ENCODE assay signal across 7 mouse cellular contexts in the genomic region with DNA sequence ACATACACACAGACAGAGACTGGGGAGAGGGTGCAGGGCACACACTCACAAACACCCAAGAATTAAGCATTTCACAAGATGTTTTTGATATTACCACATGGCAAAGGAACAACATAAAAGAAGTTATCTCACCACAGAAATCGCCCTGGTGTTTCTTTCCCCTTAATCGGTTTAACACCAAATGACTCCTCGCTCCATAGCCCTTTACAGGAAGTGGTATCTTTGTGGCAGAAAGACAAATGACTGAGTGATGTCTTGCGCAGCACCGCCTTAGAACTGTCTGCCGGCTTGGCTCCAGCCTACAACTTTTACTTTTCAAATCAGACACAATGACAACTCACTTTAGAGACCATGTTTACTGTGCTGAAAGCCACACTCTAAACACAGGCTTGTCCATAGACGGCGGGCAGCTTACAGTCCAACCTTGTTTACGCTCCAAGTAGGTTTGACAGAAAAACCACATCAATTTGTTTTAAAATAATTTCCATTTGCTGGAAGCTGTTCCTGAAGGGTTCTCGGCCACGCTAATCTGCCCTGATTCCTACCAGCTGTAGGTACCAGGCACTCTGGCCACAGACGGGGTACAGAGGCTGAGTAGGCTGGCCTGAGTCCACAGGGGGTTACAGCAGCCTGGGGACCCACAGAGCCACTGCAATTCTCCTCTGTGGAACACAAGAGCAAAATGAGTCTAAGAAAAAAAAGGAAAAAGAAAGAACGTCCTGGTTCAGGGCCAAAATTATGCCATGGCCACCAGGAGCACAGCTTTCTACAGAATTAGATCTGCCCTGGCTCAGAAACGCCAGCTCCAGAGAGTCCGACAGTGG. TPM values are rescaled to one million over a fixed set of nuclear protein-coding genes. Genes with fewer than 3 reads are reported as not detected.
DNase-seq lines count a peak whose midpoint lies in the region; ATAC-seq and TF ChIP-seq lines count a peak whose summit lies in the region.

No protein-coding gene starts in this region.

- no peaks in the 10 kb centered on the region for H3K9me3 ChIP-seq in midbrain, embryonic 16.5 days (replicated peaks; ENCODE audit: control insufficient read depth, low read length, poor library complexity, severe bottlenecking)
- no peaks in the 10 kb centered on the region for H3K9me3 ChIP-seq in midbrain, embryonic 10.5 days (replicated peaks)
- H3K9me3 ChIP-seq in embryonic facial prominence, embryonic 12.5 days = no peaks in the 10 kb centered on the region
- no peaks in the 10 kb centered on the region for H3K9me3 ChIP-seq in limb, embryonic 12.5 days

- no peaks in the 10 kb centered on the region for H3K36me3 ChIP-seq in midbrain, embryonic 16.5 days (ENCODE audit: control insufficient read depth, insufficient read depth, low read length)
- H3K36me3 ChIP-seq in midbrain, embryonic 10.5 days = no peaks in the 10 kb centered on the region
- no peaks in the 10 kb centered on the region for H3K36me3 ChIP-seq in embryonic facial prominence, embryonic 12.5 days
- no peaks in the 10 kb centered on the region for H3K36me3 ChIP-seq in limb, embryonic 12.5 days

- 42% methylated on average over 15 of the region's 15 CpGs for WGBS in midbrain, embryonic 16.5 days
- 69% methylated on average over 15 of the region's 15 CpGs for WGBS in midbrain, embryonic 10.5 days
- WGBS in embryonic facial prominence, embryonic 12.5 days = 42% methylated on average over 15 of the region's 15 CpGs
- 28% methylated on average over 15 of the region's 15 CpGs for WGBS in limb, embryonic 12.5 days

- no peaks in the 10 kb centered on the region for H3K27me3 ChIP-seq in midbrain, embryonic 16.5 days (ENCODE audit: control insufficient read depth, insufficient read depth, low read depth, low read length)
- H3K27me3 ChIP-seq in midbrain, embryonic 10.5 days (ENCODE audit: low read depth, poor library complexity, severe bottlenecking) = no peaks in the 10 kb centered on the region
- no peaks in the 10 kb centered on the region; the same call in 1 of the 2 replicates for H3K27me3 ChIP-seq in embryonic facial prominence, embryonic 12.5 days
- H3K27me3 ChIP-seq in limb, embryonic 12.5 days = peaks cover 4% of the 10 kb centered on the region; the same call in 1 of the 2 replicates

- TF ChIP-seq CTCF in left cerebral cortex, adult 2 months (IDR thresholded peaks at IDR 0.05) = no peak

- no peak overlapping the region for H3K9ac ChIP-seq in midbrain, embryonic 16.5 days (ENCODE audit: low read depth, low read length)
- no peak overlapping the region for H3K9ac ChIP-seq in embryonic facial prominence, embryonic 12.5 days
- no peak overlapping the region for H3K9ac ChIP-seq in limb, embryonic 12.5 days (replicated peaks)

- peaks cover 30% of the 10 kb centered on the region for H3K4me1 ChIP-seq in midbrain, embryonic 16.5 days (ENCODE audit: control insufficient read depth, insufficient read depth, low read length)
- peaks cover 77% of the 10 kb centered on the region for H3K4me1 ChIP-seq in midbrain, embryonic 10.5 days
- H3K4me1 ChIP-seq in embryonic facial prominence, embryonic 12.5 days = peaks cover 73% of the 10 kb centered on the region
- H3K4me1 ChIP-seq in limb, embryonic 12.5 days (replicated peaks) = peaks cover 85% of the 10 kb centered on the region

- H3K4me3 ChIP-seq in midbrain, embryonic 16.5 days (ENCODE audit: low read depth, low read length) = no peak overlapping the region
- H3K4me3 ChIP-seq in midbrain, embryonic 10.5 days = no peak overlapping the region
- no peak overlapping the region for H3K4me3 ChIP-seq in embryonic facial prominence, embryonic 12.5 days
- no peak overlapping the region for H3K4me3 ChIP-seq in limb, embryonic 12.5 days (replicated peaks)
- no peak overlapping the region for H3K4me3 ChIP-seq in left cerebral cortex, adult 2 months

- intact Hi-C loops in left cerebral cortex, adult 2 months (cut with DNase I) = no loop called here

- DNase-seq in midbrain, embryonic 10.5 days (ENCODE audit: low spot score) = no peak
- peak; percentile 43 to 53 for DNase-seq in thymus, postnatal 36 days
- no peak for DNase-seq in left cerebral cortex, adult 2 months (ENCODE audit: extremely low spot score in 1 of 2, low spot score in 2 of 2)
- DNase-seq in adrenal gland, adult 2 months = no peak

- H3K27ac ChIP-seq in midbrain, embryonic 16.5 days (ENCODE audit: low read length) = peak overlapping the region; percentile 33; the same call in 1 of the 2 replicates
- no peak overlapping the region; the same call in 1 of the 2 replicates for H3K27ac ChIP-seq in midbrain, embryonic 10.5 days (replicated peaks)
- no peak overlapping the region for H3K27ac ChIP-seq in embryonic facial prominence, embryonic 12.5 days
- H3K27ac ChIP-seq in limb, embryonic 12.5 days = peak overlapping the region; percentile 56; the same call in 1 of the 2 replicates
- no peak overlapping the region for H3K27ac ChIP-seq in left cerebral cortex, adult 2 months

- ATAC-seq in midbrain, embryonic 16.5 days = no peak
- no peak for ATAC-seq in embryonic facial prominence, embryonic 12.5 days (ENCODE audit: insufficient number of reproducible peaks, insufficient read depth, low FRiP score, low TSS enrichment)
- ATAC-seq in limb, embryonic 12.5 days (ENCODE audit: insufficient number of reproducible peaks, insufficient read depth, low FRiP score, low TSS enrichment, low read depth) = no peak

- peak overlapping the region; percentile 7; the same call in 1 of the 2 replicates for H3K4me2 ChIP-seq in midbrain, embryonic 16.5 days (ENCODE audit: low read length)
- H3K4me2 ChIP-seq in embryonic facial prominence, embryonic 12.5 days (replicated peaks) = peak overlapping the region; percentile 6; the same call in 1 of the 2 replicates
- peak overlapping the region; percentile 14; the same call in 1 of the 2 replicates for H3K4me2 ChIP-seq in limb, embryonic 12.5 days

RNA-seq across cellular contexts. Expression of gene Lrig1, which starts 18.3 kb away (rescaled TPM):
- polyA plus RNA-seq in midbrain, embryonic 16.5 days (2015; fragmentation: Nextera tagmentation; extraction: Ambion mirVana) = 8.6 and 14.2 TPM in 2 replicates
- 13.4 and 13.9 TPM in 2 replicates for polyA plus RNA-seq in midbrain, embryonic 10.5 days (2016; fragmentation: Nextera tagmentation; extraction: Ambion mirVana)
- polyA plus RNA-seq in embryonic facial prominence, embryonic 12.5 days (2016; fragmentation: Nextera tagmentation; extraction: Ambion mirVana) = 20.1 and 23.3 TPM in 2 replicates
- 20.5 and 25.0 TPM in 2 replicates for polyA plus RNA-seq in limb, embryonic 12.5 days (2016; fragmentation: Nextera tagmentation; extraction: Ambion mirVana)
- total RNA-seq in left cerebral cortex, adult 2 months (2021) = 10 to 100 TPM; 26.0 to 27.3 TPM
- 10 to 100 TPM in 1 of 2 experiments, 1 to 10 TPM in 1; 7.7 to 17.6 TPM for total RNA-seq in adrenal gland, adult 2 months (2021)
- 11.0 and 12.4 TPM in 2 replicates for polyA plus RNA-seq in adrenal gland, adult 2 months (2012; rRNA removed)

Comparison
In these comparisons a context has a peak if more than half of its experiments do, and no peak if none do; other contexts are left out.
1. H3K27ac ChIP-seq: peak in midbrain, embryonic 16.5 days (single experiment) and limb, embryonic 12.5 days (single experiment); none in midbrain, embryonic 10.5 days (single experiment), embryonic facial prominence, embryonic 12.5 days (single experiment) and left cerebral cortex, adult 2 months (single experiment).
2. DNase-seq: peak in thymus, postnatal 36 days (2 of 2); none in midbrain, embryonic 10.5 days (single experiment), left cerebral cortex, adult 2 months (0 of 2) and adrenal gland, adult 2 months (single experiment).
3. Peak in every context shown above with its lines, with median percentiles within 50 percentile points of each other: H3K4me2 ChIP-seq.